Mouse (Mus musculus) heart, postnatal 0 days (tissue): ENCODE results near the gene Colec11. TPM values are rescaled to one million over a fixed set of nuclear protein-coding genes. Genes with fewer than 3 reads are reported as not detected.

Experiments used
- ATAC-seq: fragments of 200-750 bp; cut with Nextera tagmentation; 2 replicates; pipeline ENCODE4 v1.8.0; 2017; ENCODE audit warnings: low read depth, moderate number of reproducible peaks, moderate library complexity; ENCODE audit not compliant: insufficient read depth
- DNase-seq: peaks from one replicate; pipeline ENCODE4 v3.0.0-alpha.2; 2016; ENCODE audit warnings: low spot score
- H3K27ac ChIP-seq: fragments of 300-500 bp; sonication (generic); 2 replicates; pipeline ENCODE4 v1.5.1; 2014; ENCODE audit warnings: low read depth, mild to moderate bottlenecking
- H3K27me3 ChIP-seq: fragments of 300-500 bp; sonication (generic); 2 replicates; pipeline ENCODE4 v1.6.1; 2014; ENCODE audit warnings: low read length, mixed read lengths; ENCODE audit not compliant: control insufficient read depth, insufficient read depth
- H3K36me3 ChIP-seq: fragments of 300-500 bp; sonication (generic); replicated peaks from 2 replicates; pipeline ENCODE4 v1.6.1; 2014; ENCODE audit warnings: low read length, mixed read lengths; ENCODE audit not compliant: control insufficient read depth, insufficient read depth
- H3K4me1 ChIP-seq: fragments of 300-500 bp; sonication (generic); 2 replicates; pipeline ENCODE4 v1.6.1; 2014; ENCODE audit warnings: antibody characterized with exemption; ENCODE audit not compliant: control insufficient read depth, insufficient read depth
- H3K4me2 ChIP-seq: fragments of 300-500 bp; sonication (generic); 2 replicates; pipeline ENCODE4 v1.6.1; 2014; ENCODE audit warnings: low read depth, mild to moderate bottlenecking, low read length, moderate library complexity
- H3K4me3 ChIP-seq: fragments of 300-500 bp; sonication (generic); 2 replicates; pipeline ENCODE4 v1.5.1; 2014; ENCODE audit warnings: low read depth, low read length
- H3K9ac ChIP-seq: fragments of 300-500 bp; sonication (generic); replicated peaks from 2 replicates; pipeline ENCODE4 v1.6.1; 2014; ENCODE audit warnings: low read depth, low read length, mixed read lengths
- H3K9me3 ChIP-seq: fragments of 300-500 bp; sonication (generic); replicated peaks from 2 replicates; pipeline ENCODE4 v1.6.1; 2016; ENCODE audit warnings: low read length; ENCODE audit not compliant: control insufficient read depth
- CTCF ChIP-seq: IDR thresholded peaks from 2 replicates; pipeline ENCODE4 v1.5.1; 2016; ENCODE audit warnings: antibody characterized with exemption, control low read depth, low read depth
- EP300 ChIP-seq: IDR thresholded peaks from 2 replicates; pipeline ENCODE4 v1.6.1; 2016; ENCODE audit warnings: antibody characterized with exemption, low read depth
- WGBS: fragments of 180-500 bp; shearing (Covaris S2); extraction: QIAGEN DNeasy Blood & Tissue Kit; methylation state at CpG from one replicate; pipeline ENCODE4 v1.1.7; 2014; 5-methylcytosine and 5-hydroxymethylcytosine counted together
- polyA plus RNA-seq: library from polyadenylated mRNA; unstranded; fragments of >200 nt; fragmentation: Nextera tagmentation; extraction: Ambion mirVana; gene quantifications from 2 replicates; pipeline ENCODE4 v1.2.1, GENCODE M21; 2015
- total RNA-seq: library from RNA; depleted of rRNA; stranded (reverse); fragments of >200 nt; gene quantifications from 2 replicates; pipeline ENCODE4 v1.2.3, GENCODE M21; 2014; ENCODE audit warnings: low replicate concordance

Gene Colec11
- total and polyA plus RNA-seq, 2 experiments from 2014 or later: 18.4 to 28.1 TPM

- no peaks in the 10 kb centered on the region for H3K27me3 ChIP-seq
- no peak overlapping the region for H3K27ac ChIP-seq
- 0 out of 2 replicates have a peak, but pooled peaks cover 6% of the 10 kb centered on the region for H3K4me1 ChIP-seq
- 67% methylated on average over 1 of the region's 1 CpGs for WGBS
- H3K4me2 ChIP-seq: no peak overlapping the region
- H3K9me3 ChIP-seq: no peaks in the 10 kb centered on the region
- ATAC-seq (no peak), DNase-seq (no peak)
- no peak for TF ChIP-seq CTCF
- no peak for TF ChIP-seq EP300
- H3K36me3 ChIP-seq: no peaks in the 10 kb centered on the region
- H3K4me3 ChIP-seq: no peak overlapping the region
- H3K9ac ChIP-seq: no peak overlapping the region
Observed at GRCm38 (mm10) chr12:28603494-28603893, 19.7 kb downstream of the Colec11 start.

GRCm38 (mm10) chr12:28602259-28602658 is 20.9 kb downstream of the Colec11 start:
- H3K27ac ChIP-seq: no peak overlapping the region
- no peak overlapping the region for H3K4me3 ChIP-seq
- H3K36me3 ChIP-seq: no peaks in the 10 kb centered on the region
- DNase-seq (peak; percentile 35), ATAC-seq (peak; percentile 86)
- H3K4me1 ChIP-seq: 0 out of 2 replicates have a peak, but pooled peaks cover 1% of the 10 kb centered on the region
- no peak for TF ChIP-seq EP300
- TF ChIP-seq CTCF: no peak
- WGBS: 18% methylated on average over 4 of the region's 4 CpGs
- H3K9ac ChIP-seq: no peak overlapping the region
- no peaks in the 10 kb centered on the region for H3K27me3 ChIP-seq
- H3K9me3 ChIP-seq: no peaks in the 10 kb centered on the region
- no peak overlapping the region for H3K4me2 ChIP-seq

- H3K9ac ChIP-seq: no peak overlapping the region
- no peak for TF ChIP-seq EP300
- TF ChIP-seq CTCF: no peak
- H3K4me2 ChIP-seq: no peak overlapping the region
- no peaks in the 10 kb centered on the region for H3K27me3 ChIP-seq
- H3K27ac ChIP-seq: no peak overlapping the region
- no peaks in the 10 kb centered on the region for H3K9me3 ChIP-seq
- no peaks in the 10 kb centered on the region for H3K4me1 ChIP-seq
- H3K4me3 ChIP-seq: no peak overlapping the region
- ATAC-seq: no peak
- H3K36me3 ChIP-seq: no peaks in the 10 kb centered on the region
- 41% methylated on average over 2 of the region's 2 CpGs for WGBS
- DNase-seq: no peak
Observed at GRCm38 (mm10) chr12:28598526-28598991, 24.6 kb downstream of the Colec11 start.

DNA sequence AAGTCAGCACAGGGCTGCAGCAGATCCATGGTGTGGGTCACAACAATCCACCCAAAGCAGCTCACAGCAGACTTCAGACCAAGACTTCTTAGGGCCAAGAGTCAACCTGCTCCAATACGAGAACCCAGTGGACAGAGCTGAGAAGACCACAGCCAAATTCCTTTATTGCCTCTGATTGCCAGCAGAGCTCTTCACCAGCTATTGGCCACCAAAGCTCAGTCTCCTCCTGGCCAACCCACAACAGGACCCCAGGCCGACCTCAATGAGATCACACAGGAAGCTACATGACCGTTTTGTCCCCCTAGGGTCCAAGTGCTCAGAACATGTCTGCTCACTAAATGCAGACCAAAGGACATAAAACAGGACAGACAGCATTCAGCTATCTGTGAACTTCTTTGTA is 25.1 kb downstream of the Colec11 start:
- no peaks in the 10 kb centered on the region for H3K27me3 ChIP-seq
- 27% methylated on average over 3 of the region's 3 CpGs for WGBS
- H3K9me3 ChIP-seq: no peaks in the 10 kb centered on the region
- H3K4me2 ChIP-seq: no peak overlapping the region
- no peak for DNase-seq
- no peak for TF ChIP-seq CTCF
- no peak for TF ChIP-seq EP300
- no peaks in the 10 kb centered on the region for H3K36me3 ChIP-seq
- H3K9ac ChIP-seq: no peak overlapping the region
- H3K4me1 ChIP-seq: no peaks in the 10 kb centered on the region
- no peak overlapping the region for H3K27ac ChIP-seq
- no peak overlapping the region for H3K4me3 ChIP-seq
- no peak for ATAC-seq

DNA sequence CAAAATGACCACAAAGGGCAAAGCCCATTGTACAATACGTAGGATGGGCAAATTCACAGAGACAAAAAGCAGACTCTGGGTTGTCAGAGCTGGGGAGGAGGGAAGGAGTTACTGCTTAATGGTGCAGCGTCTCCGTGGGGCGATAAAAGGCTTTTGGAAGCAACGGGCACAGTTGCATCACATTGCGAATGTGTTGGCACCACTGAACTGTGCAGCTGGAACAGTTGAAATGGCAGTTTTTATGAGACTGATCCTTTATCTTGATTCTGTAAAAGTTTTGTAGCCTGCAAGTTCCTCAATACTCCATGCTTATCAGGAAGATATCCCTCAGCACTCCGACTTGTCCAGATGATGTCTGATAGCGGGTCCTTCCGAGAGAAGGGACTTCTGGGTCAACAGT is 25.5 kb downstream of the Colec11 start:
- ATAC-seq (no peak), DNase-seq (no peak)
- Histone ChIP-seq H3K27me3 (no peaks in the 10 kb centered on the region), H3K4me3 (no peak overlapping the region), H3K27ac (no peak overlapping the region), H3K4me1 (no peaks in the 10 kb centered on the region), H3K4me2 (no peak overlapping the region), H3K36me3 (no peaks in the 10 kb centered on the region), H3K9ac (no peak overlapping the region), H3K9me3 (no peaks in the 10 kb centered on the region)
- WGBS: 59% methylated on average over 9 of the region's 9 CpGs
- TF ChIP-seq CTCF (no peak), EP300 (no peak)

DNA sequence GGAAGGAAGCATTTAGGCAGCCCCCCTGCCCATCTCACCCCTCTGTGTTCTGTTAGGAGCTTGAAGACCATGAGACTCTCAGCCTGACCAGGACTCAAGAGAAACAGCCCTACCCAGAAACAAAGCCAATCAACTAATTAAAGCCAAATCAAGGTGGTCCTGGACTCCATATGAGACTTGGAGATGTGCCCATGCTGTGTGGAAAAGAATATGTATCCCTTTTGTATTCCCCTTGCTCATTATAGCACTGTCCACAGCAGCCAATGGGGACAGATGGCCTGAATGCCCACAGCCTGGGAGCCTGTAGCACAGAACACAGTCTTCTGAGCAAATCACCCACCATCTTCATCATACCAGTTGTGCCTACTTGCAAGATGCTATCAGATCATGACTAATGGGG is 26.3 kb downstream of the Colec11 start:
- Histone ChIP-seq H3K9ac (no peak overlapping the region), H3K27ac (no peak overlapping the region), H3K36me3 (no peaks in the 10 kb centered on the region), H3K9me3 (no peaks in the 10 kb centered on the region), H3K4me3 (no peak overlapping the region), H3K4me1 (no peaks in the 10 kb centered on the region), H3K27me3 (no peaks in the 10 kb centered on the region), H3K4me2 (no peak overlapping the region)
- ATAC-seq: no peak
- TF ChIP-seq EP300: no peak
- TF ChIP-seq CTCF: no peak
- DNase-seq: no peak
